Comparison of ENCODE assay signal across 19 mouse cellular contexts in the genomic region with DNA sequence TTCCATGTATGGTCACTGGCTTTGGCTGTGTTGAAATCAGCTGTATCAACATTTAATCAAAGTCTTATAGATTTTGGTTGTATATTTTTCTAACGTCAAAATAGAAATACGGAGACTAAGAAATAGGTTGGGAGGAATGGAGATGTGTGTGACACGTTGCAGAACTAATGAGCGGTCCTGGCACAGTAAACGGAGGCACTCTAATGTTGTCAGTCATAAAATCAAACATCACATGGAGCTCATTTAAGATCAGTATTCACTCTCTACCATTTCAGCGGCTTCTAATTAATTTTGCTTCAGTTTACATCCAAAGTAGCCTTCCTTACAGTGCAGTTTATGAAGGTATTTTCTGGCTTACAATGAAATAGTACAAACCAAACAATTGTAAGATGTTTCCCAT.
"Had no signal": no experiment of that assay in that cellular context is flagged by ENCODE, and none has a peak within 500 bp of the region (broad histone marks: within the 10 kb centered on the region; RNA-seq: fewer than 3 reads in every experiment).

No protein-coding gene starts in this region.

- H3K9me3 ChIP-seq: midbrain, embryonic 10.5 days; midbrain, embryonic 12.5 days; neural tube, embryonic 13.5 days; neural tube, embryonic 15.5 days had no signal

- H3K36me3 ChIP-seq: midbrain, embryonic 10.5 days; midbrain, embryonic 12.5 days; neural tube, embryonic 13.5 days; neural tube, embryonic 15.5 days had no signal

- H3K9ac ChIP-seq: lung, embryonic 14.5 days; midbrain, embryonic 12.5 days; neural tube, embryonic 13.5 days; neural tube, embryonic 15.5 days had no signal

- H3K4me1 ChIP-seq: midbrain, embryonic 10.5 days; midbrain, embryonic 12.5 days; neural tube, embryonic 13.5 days; neural tube, embryonic 15.5 days had no signal

- H3K27ac ChIP-seq: midbrain, embryonic 10.5 days; midbrain, embryonic 12.5 days; neural tube, embryonic 13.5 days; neural tube, embryonic 15.5 days had no signal

- DNase-seq: lung, adult 18-20 months; lung, embryonic 14.5 days; lung, postnatal 10 days; lung, postnatal 4 days; midbrain, embryonic 14.5 days; retina, postnatal 1 day; right cerebral cortex, adult 18-20 months; right cerebral cortex, postnatal 25 days; right cerebral cortex, postnatal 4 days; spleen, adult 18-20 months; thymus, adult 18-20 months; thymus, postnatal 14 days; thymus, postnatal 36 days had no signal

- H3K4me3 ChIP-seq: midbrain, embryonic 10.5 days; midbrain, embryonic 12.5 days; myocyte; neural tube, embryonic 13.5 days; neural tube, embryonic 15.5 days had no signal

- H3K4me2 ChIP-seq: lung, embryonic 14.5 days; midbrain, embryonic 12.5 days; neural tube, embryonic 13.5 days; neural tube, embryonic 15.5 days had no signal

- ATAC-seq: midbrain, embryonic 16.5 days had no signal

- H3K27me3 ChIP-seq: midbrain, embryonic 12.5 days; neural tube, embryonic 13.5 days; neural tube, embryonic 15.5 days had no signal
